Mouse (Mus musculus) kidney, adult 9 months (tissue): ENCODE results near the gene Atp2c2.

Experiments
- DNase-seq: peaks from one replicate; pipeline ENCODE4 v3.0.0; 2022

Atp2c2 gene

GRCm38 (mm10) chr8:119707146-119707545 is 7.3 kb downstream of the Atp2c2 start:
- DNase-seq = no peak

- DNase-seq = no peak
Measured at GRCm38 (mm10) chr8:119708471-119708870, 8.7 kb downstream of the Atp2c2 start.

DNA sequence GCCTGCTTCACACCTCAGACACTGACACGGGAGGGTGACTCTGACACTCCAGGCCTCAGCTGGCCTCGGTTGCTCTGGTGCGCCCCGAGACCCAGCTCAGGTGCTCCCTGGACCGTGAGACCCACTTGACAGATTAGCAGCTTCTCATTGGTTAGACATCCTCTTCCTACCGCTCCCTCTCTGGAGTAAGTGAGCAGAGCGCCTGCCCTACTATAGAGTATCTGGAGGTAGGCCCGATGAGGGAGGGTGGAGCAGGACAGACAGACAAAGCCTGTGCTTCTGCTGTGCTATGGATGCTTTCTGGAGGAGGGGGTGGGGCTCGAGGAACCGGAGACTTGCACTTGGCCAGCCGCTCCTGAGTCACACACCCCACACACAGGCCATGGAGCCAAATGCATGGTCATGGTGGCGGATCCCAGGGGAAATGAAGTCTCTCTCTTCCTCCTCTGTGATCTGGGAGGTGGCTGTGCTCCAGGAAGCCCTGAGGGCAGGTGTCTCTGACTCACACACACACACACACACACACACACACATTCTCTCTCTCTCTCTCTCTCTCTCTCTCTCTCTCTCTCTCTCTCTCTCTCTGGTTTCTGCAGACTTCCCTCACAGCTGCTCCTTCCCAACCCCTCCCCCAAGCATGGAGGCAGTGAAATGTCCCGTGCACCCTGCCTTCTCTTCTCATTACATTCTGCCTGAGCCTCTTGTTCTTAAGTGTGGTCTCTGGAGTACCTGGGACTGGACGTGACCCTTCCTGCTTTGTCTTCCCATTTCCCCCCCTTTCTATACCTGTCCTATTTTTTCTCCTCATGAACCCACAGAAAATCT is 9.3 kb downstream of the Atp2c2 start:
- no peak for DNase-seq

DNA sequence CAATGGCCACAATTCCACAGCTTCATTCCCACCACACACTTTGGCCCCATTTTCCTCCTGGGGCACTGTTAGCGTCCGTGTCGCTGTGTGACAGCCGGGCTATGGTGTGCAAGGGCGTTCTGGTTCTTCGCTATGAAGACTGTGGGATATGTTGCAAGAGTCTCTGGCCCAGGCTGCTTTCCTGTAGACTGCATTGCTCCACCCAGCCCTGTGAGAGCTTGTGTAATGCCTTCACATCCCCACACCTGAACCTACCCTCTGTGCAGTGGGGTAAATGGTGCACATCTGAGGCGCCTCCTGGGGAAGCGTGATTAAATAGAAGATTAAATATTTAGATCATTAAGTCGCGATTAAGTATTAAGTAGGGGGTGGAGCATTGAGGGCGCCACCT is 9.9 kb downstream of the Atp2c2 start:
- DNase-seq = no peak

- no peak for DNase-seq
Measured at GRCm38 (mm10) chr8:119712226-119712625, 12.4 kb downstream of the Atp2c2 start.

- no peak for DNase-seq
Measured at GRCm38 (mm10) chr8:119713421-119713820, 13.6 kb downstream of the Atp2c2 start.

DNA sequence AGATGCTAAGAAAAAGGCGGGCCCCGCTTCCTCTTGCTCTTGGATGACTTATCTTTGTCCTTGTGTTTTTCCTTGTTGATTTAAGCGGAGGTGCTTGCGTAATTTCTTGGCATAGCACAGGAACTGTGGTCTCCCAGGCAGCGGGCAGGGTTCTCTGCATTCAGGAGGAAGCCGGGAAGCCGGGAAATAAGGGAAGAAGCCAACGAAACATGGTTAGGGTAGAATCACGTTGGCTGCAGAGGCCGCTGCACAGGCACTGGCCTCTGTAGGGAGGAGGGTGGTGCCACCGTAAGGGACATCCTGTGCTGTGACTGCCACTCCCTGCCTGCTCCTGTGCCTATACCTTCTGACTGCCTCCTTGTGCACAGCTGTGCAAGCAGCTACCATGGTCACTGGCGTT is 15.4 kb downstream of the Atp2c2 start:
- peak; percentile 59 for DNase-seq

- no peak for DNase-seq
Measured at GRCm38 (mm10) chr8:119716730-119717299, 17.0 kb downstream of the Atp2c2 start.

DNA sequence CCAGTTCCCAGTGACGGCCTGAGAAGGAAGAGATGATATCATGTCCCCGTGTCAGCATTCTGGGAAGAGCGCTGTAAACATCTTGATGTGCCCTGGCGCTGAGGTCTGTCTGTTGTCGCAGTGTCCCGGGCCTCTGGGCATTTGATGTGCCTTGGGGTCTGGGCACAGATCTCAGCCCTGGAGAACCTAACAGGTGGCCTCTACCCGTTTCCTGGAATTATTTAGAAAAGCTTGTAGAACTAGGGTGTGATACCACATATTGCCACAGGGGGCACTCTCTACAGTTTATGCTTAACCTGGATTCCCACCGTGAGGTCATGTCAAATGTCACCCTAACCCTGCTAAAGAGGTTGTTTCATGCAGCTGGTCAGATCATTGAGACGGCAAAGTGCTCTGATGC is 18.0 kb downstream of the Atp2c2 start:
- DNase-seq = peak; percentile 50

DNA sequence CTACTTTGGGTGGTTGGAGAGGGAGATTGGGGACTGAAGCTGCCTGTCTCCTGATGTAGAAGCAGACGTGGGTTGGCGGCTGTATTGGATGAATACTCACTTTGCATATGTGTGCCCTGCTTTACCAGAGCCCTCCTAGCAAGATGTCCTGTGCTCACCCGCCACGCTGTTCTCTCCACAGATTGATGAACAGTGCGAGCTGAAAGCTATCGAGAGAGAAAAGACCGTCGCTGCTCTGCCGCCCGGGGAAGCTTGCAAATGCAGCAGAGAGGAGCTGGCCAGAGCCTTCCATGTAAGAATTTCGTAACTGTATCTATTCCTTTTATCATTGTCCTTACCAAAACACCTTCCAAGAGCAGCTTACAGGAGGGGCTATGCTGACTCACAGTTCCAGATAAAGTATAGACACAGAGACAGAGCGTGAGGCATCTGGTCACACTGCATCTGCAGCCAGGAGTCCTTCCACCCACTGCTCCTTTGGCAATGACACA is 19.2 kb downstream of the Atp2c2 start:
- no peak for DNase-seq

- DNase-seq = no peak
Measured at GRCm38 (mm10) chr8:119722348-119722747, 22.5 kb downstream of the Atp2c2 start.

DNA sequence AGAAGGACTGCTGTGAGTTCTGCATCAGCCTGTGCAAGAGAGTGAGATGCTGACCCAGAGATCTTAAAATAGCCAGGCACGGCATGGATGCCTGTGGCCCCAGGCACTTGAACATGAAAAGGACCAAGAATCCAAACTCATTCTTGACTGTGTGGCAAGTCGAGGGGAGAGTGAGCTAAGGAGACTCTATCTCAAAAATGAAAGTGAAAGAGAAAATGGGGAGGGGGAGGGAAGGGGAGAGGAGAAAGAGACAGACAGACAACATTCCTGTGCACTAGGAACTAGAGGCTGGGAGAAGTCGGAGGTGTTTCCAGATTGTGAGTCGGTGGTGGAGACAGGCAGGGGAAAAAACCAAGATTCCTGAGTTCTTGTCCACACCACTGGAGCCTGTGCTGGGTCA is 23.9 kb downstream of the Atp2c2 start:
- no peak for DNase-seq

DNA sequence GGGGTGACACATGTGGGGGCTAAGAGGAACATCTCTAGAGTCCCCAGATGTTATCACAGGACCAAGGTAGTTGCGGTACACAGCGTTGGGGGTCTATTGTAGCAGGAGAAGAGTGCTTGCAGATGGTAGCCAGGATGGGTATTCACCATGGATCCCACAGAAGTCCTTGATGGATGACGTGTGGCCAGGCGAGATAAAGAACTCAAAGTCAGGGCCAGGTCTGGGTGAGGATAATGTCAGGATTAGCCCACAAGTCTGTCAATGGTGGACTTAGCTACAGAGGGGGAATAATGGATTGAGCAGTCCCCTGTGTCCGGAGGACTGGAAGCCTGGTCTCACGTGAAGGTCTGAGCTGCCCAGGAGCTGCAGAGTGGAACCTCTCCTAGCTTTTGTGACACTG is 24.8 kb downstream of the Atp2c2 start:
- no peak for DNase-seq

GRCm38 (mm10) chr8:119727093-119727492 is 27.3 kb downstream of the Atp2c2 start:
- DNase-seq = no peak

GRCm38 (mm10) chr8:119728351-119728895 is 28.6 kb downstream of the Atp2c2 start:
- no peak for DNase-seq

GRCm38 (mm10) chr8:119732072-119732471 is 32.3 kb downstream of the Atp2c2 start:
- DNase-seq = no peak

DNA sequence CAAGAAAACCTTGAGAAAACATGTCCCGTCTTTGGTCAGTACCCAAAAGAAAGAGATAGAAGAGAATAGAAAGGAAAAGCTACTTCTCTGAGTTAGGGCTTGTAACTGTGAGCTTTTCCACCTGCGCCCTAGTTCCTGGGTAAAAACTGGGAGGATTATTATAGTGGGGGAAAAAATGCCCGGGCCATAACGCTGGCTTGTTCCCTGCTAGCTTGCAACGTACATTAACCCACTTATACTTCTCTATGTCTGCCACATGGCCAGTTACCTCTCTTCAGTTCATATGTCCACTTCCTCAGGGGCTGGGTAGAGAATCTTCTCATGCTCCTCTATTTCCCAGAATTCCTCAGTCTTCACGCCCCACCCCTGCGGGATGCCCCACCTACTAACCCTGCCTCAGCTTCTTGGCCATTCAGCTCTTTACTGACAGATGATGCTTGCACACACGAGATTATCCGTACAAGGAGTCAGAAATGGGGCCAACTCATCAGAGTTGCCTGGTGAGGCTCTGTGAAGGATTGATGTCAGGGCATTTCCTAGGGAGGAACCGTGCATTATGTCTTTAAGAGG is 36.6 kb downstream of the Atp2c2 start:
- DNase-seq = no peak

- DNase-seq = no peak
Measured at GRCm38 (mm10) chr8:119737093-119737900, 37.5 kb downstream of the Atp2c2 start.

GRCm38 (mm10) chr8:119738129-119738907 is 38.5 kb downstream of the Atp2c2 start:
- DNase-seq = no peak

DNA sequence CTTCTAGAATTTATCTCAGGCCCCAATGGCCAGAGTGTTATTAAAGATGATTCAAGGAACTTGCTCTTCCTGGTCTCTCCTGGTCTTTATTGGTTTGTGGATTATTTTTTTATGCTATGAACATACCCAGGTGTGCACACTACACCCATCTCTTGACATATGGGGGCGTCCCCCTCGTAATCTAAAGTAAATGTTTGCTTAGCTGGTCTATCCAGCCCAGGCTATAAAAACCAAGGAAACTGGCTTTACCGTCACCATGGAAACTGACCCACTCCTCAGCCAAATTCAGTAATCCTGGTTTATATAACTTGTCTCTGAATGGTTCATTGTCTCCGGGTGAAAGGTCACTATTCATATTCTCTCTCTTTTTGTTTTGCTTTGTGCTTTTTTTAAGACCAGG is 40.8 kb downstream of the Atp2c2 start:
- no peak for DNase-seq

DNA sequence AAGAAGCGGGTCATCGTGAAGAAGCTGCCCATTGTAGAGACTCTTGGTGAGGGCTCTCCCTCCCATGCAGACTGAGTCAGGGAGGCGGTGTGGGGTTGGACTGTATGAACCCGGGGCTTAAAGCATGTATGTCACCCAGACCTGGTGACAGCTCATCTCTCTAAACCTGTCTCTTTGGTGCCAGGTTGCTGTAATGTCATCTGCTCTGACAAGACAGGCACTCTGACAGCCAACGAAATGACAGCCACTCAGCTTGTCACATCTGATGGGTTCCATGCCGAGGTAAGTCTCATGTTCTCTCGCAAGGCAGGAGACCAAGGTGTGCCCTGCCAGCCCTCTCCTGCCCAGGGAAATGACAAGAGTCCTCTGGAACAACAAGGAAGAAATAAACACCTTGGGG is 42.6 kb downstream of the Atp2c2 start:
- DNase-seq = no peak
